Mouse (Mus musculus) embryo, embryonic 11 days (tissue): Measurements from ENCODE around the gene Ap4b1.
"Not testable (repeated sequence)": the region's sequence is repeated elsewhere in the genome, so short reads cannot be mapped to it uniquely, and the experiment has no call there.

Source experiments
- DNase-seq: peaks from one replicate; pipeline ENCODE4 v3.0.0-alpha.2; 2015

Ap4b1 gene

DNA sequence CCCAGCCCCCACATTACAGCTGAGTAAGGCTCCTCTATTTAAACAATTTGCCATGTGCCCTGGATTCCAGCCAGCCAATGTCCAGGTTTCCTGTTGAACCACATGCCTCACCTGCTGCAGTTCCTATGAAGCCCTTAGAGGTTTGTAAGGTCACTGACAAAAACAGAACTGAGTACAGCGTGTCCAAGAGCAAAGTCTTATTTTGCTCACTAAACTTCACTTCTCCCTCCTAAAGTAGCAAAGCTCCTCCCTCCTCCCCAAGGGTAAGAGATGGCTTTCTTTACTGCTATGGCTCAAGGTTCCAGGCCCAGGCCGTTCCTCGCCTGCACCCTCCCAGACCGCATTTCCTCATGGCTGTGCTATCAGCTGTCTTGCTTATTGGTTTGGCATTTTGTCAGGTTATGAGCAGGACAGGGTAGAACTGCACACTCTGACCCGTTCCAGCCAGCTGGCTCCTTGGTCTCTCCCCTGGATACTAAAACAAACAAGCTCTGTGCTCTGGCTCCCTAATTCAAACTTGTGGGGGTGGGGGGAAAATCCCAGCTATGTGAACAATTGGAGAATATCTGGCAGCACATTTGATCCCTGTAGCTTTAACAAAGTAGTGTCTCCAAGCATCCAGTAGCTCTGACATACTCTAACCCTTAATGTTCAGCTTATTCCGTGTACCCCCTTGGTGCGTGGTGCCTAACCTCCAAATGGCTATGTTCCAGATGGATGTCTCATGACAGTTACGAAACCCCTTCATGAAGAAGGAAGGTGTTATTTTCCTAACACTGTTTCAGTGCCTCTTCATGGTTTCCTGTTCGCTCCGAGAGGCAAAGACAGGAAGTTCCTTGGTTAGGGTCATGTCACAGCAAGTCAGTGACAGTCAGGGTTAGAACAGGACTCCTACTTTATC is 7.4 kb upstream of the Ap4b1 start:
- DNase-seq: no peak

- DNase-seq: no peak
Observed at GRCm38 (mm10) chr3:103802861-103803260, 6.5 kb upstream of the Ap4b1 start.

- no peak for DNase-seq
Observed at GRCm38 (mm10) chr3:103805671-103806070, 3.6 kb upstream of the Ap4b1 start.

DNA sequence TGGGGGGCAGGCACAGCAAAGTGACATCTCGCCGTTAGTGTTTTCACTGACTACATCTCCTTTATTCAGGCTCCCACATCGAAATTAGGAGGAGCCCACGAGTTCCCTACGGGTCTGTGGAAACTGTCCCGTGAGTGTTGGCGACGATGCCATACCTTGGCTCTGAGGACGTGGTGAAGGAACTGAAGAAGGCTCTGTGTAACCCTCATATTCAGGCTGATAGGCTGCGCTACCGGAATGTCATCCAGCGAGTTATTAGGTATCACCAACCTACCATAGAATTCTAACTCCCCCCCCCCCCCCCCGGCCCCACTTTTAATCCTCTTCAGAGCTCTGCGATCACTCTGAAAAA is 455 bp downstream of the Ap4b1 start:
- DNase-seq: no peak

DNA sequence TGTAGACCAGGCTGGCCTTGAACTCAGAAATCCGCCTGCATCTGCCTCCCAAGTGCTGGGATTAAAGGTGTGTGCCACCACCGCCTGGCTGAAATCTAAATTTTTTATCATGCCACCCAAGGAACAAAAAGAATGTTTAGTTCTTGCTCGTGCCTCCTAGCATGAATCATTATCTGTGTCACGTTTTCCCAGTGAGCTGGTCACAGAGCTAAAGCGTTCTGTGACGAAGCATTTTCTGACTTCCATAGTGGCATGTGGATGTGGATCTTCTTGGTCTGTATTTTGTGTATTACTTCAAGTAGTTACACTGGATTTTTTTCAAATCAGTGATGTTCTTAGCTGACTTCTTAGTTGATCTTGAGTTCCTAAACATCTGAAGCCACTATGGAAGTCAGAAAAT is 1.6 kb downstream of the Ap4b1 start:
- no peak for DNase-seq

DNA sequence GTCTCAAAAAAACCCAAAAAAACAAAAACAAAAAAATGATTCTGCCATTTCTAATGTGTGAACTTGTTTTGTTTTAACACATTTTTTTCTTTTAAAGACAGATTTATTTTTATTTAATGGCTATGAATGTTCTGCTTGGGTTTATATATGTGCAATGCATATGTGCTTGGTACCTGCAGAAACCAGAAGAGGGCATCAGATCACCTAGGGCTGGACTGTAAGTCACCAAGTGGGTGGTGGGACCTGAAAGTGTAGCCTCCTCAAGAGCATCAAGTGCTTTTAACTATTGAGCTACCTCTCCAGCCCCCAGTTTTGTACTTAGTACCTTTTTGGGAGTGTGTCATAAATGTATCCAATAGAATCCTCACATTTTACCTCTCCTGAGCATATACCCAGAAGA is 18.2 kb downstream of the Ap4b1 start:
- no peak for DNase-seq

GRCm38 (mm10) chr3:103829036-103829435 is 19.7 kb downstream of the Ap4b1 start:
- DNase-seq: no peak

- DNase-seq: not testable (repeated sequence)
Observed at GRCm38 (mm10) chr3:103830681-103831080, 21.4 kb downstream of the Ap4b1 start.

DNA sequence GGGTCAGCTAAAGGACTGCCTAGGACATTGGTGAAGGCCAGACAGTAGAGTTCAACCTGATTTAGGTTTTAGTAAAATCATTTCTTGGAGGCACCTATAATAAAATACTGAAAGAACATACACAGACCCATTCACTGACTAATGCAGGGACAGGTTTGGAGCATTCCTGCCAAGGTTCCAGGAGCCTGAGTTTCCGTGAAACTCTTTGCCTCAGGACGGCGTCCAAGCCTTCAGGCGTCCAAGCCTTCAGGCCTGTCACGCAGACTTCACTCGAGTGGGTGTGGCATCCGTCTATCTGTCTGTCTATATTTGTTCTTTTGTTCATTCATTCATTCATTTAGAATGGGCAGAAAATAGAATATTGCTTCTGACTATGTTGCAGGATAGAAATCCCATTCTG is 21.8 kb downstream of the Ap4b1 start:
- DNase-seq: no peak

- no peak for DNase-seq
Observed at GRCm38 (mm10) chr3:103832426-103832825, 23.1 kb downstream of the Ap4b1 start, which contains the start of gene Bcl2l15. Gene Bcl2l15 (plus strand): TSS chr3:103832601.

- no peak for DNase-seq
Observed at GRCm38 (mm10) chr3:103834001-103834400, 24.7 kb downstream of the Ap4b1 start.

GRCm38 (mm10) chr3:103835272-103835950 is 26.1 kb downstream of the Ap4b1 start:
- no peak for DNase-seq

DNA sequence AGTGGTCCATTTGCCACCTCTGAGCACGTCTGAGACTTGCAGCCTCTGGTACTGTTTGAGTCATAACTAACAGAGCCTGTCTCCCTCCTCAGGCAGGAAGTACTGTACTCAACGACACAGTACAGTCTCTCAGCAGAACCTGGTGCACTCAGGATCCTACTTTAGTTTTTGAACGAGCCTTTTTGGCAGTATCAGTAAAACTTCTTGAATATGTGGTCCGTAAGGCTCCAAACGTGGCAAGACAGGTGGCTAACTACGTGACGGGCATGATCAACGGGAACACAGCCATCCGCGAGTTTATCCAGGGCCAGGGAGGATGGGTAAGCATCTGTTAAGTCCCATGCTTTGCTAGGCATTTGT is 26.6 kb downstream of the Ap4b1 start:
- no peak for DNase-seq

DNA sequence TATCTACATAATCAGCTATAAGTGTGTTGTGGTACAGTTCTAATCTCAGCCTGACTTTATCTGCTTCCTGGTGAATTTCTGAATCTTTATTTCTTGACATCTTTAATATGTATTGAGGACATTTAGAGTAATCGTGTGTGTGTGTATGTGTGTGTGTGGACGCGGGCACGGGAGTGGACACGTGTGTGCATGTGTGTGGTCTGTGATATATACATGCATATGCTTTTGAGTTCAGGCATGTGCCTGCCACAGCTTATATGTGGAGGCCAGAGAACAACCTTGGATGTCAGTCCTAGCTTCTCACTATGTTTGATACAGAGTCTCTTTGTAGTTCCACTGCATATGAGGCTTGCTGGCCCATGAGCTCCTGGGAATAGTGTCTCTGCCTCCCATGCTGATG is 27.1 kb downstream of the Ap4b1 start:
- DNase-seq: no peak

DNA sequence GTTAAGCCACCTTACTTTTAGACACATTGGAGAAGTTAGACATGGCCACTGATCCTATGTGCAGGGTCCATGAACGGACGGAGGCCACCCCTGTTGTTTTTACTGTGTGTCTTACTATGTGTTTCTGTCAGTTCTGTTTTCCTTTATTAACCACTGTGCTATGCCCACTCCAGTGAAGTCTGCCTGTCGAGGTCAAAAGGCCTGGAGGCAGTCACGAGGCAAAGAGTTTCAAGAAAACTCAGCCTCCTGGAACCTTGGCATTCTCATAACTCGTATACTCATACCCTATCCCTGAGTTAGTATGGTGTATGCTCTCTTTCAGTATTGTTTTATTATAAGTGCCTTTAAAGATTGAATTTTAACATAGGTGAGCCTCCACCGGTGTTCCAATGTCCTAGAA is 30.4 kb downstream of the Ap4b1 start:
- no peak for DNase-seq

DNA sequence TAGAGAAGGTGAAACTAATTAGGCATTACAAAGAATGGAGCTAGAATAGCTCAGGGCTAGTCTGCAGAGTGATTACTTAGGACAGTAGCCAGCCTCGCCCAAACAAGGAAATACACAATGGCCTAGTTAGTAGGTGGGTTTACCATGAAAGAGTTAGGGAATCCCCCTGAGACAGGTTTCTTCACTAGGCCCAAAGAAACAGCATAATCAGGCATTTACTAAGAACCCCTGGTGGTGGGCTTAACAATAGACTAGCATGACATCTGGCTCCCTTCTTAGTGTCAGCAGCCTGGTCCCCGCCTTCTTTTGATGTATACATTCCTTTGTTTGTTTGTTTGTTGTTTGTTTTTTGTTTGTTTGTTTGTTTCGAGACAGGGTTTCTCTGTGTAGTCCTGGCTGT is 30.9 kb downstream of the Ap4b1 start:
- not testable (repeated sequence) for DNase-seq

GRCm38 (mm10) chr3:103840946-103841345 is 31.6 kb downstream of the Ap4b1 start:
- not testable (repeated sequence) for DNase-seq

DNA sequence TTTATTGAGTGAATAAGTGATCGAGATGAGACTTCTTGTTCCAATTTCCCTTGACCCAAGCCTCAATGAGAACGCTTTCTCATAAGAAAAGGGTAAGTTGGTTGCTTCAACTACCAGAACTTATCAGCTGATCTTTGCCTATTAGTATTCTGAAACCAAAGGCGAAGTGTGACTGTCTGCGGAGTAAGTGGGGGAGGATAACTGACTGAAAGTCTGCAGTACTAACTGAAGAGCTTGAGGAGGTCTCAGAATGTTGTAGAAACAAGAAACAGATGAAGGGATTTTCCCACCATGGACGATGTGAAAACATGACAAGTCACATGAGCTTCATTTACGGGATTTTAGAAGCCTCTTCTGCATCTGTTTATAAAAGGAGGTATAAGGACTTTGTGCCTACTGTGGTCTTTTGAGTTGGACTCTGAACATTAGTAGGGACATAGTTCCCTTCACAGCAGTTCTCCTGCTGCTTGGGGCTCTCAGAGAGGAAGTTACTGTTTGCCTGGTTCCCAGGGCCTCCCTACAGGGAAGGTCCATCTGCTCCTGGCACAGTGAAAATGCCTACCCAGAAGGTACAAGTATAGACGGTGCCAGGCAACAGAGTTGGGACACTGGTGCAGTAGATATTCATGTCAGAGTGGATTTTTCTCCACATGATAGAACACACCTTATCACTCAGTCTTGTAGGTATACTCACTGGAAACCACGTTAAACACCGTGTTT is 41.5 kb downstream of the Ap4b1 start:
- no peak for DNase-seq

DNA sequence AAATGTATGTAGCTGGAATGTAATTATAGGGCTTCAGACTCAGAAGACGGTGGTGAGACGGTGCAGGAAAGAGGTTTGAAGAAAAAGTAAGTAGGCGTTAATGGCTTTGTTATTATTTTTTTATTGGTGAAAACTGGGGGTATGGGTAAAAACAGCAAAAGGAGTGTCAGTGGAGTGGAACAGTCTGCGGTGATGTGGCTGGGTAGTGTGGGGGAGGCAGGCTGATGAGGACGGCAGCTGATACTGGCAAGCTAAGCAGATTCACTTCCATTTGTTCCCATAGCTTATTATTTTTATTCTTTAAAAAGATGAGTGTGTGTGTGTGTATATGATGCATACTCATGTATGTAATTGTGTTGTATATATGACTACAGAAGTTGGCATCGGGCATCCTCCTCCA is 42.2 kb downstream of the Ap4b1 start:
- DNase-seq: no peak

GRCm38 (mm10) chr3:103851882-103852281 is 42.6 kb downstream of the Ap4b1 start:
- no peak for DNase-seq

GRCm38 (mm10) chr3:103852565-103853299 is 43.4 kb downstream of the Ap4b1 start:
- DNase-seq: peak; percentile 43

- DNase-seq: no peak
Observed at GRCm38 (mm10) chr3:103853804-103854203, 44.5 kb downstream of the Ap4b1 start.
